Mouse (Mus musculus) erythroblast, embryonic 14.5 days (primary cell): Measurements from ENCODE around the gene Dnah17.

Experiments used
- GATA1 ChIP-seq: IDR thresholded peaks from 2 replicates; pipeline ENCODE4 v1.6.1; 2012; ENCODE audit warnings: low read length, inconsistent platforms, mixed read lengths
- TAL1 ChIP-seq: IDR thresholded peaks from 3 replicates; pipeline ENCODE4 v1.6.1; 2012; ENCODE audit warnings: low read length, inconsistent platforms, mixed read lengths

DNA sequence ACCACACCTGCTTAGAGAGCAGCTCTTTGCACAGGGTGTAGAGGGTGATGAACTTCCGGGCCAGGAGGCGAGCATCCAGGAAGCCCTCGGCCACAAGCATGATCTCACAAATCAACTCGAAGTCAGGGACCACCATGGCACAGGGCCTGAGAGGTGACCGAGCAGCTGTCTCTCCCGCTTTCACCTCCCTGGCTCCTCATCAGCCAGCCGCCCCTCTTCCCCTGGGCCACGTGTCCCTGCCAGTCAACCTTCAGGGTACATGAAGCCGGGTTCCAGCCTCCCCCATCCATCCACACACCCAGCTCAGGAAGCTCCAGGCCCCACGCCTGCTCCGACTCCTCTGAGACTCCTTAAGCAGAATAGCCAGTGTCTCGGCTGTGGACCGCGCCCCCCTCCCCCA is 48.1 kb downstream of the Dnah17 start:
- TF ChIP-seq GATA1 (no peak), TAL1 (no peak)
